Mouse (Mus musculus): Measurements from ENCODE around the gene Nfic.
A peak's percentile ranks its signal among the peaks of the same experiment; 100 is the strongest.

The Nfic gene

GRCm38 (mm10) chr10:81379809-81380378 is 75.5 kb downstream of the Nfic start:
- DNase-seq, result no peak

DNA sequence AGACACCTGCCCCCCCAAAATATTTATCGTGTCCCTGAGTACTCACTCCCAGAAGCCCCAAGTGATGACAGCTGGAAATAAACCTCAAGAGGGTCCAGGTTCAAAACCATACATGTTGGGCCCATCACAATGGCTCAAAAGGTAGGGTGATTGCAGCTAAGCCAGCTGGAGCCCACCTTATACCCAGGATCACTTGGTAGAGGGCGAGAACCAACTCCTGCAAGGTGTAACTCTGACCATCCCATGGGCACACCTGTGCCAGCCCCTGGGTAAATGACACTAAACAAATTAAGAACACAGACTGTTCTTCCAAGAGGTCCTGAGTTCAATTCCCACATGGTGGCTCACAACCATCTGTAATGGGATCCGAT is 76.3 kb downstream of the Nfic start:
- DNase-seq, result peak; percentile 95

- peak; percentile 100 for DNase-seq
Measured at GRCm38 (mm10) chr10:81378553-81379182, 76.8 kb downstream of the Nfic start.

DNA sequence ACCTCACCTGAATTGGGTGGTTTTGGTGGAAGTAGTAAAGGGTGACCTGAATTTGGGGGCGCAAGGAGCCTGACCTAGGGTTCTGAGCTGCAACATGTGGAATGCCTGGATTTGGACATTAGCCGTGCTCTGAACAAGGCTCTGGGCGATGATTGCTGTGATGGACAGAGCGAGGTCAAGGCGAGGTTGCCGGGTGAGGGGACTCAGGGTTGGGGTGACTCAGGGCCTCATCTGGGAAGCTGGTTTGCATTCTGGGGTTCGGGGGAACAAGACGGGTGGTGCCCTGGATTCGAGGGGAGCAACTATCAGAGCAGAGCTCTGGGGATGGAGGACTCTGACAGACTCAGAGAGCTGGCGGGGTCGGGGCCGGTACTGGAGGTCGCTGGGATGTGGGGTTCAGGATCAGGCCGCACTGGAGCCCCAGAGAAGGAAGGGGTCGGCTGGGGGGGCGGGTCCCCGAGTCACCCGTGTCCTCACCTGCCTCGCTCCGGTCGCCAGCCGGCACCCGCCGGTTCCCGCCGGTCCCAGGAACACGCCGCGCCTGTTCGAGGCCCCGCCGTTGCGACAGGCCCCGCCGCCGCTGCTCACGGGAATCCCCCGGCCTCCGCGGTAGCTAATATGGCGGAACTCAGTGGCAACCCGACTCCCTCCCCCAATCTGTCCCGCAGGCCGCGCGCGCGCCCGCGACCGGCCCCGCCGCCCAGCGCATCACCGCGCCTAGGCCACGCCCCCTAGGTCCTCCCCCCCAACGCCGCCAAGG is 77.5 kb downstream of the Nfic start, which contains the start of gene Fzr1:
TSS of gene Fzr1 (minus strand) at position 724 of the 760 bp plus-strand sequence.
- no peak for DNase-seq

- no peak for DNase-seq
Measured at GRCm38 (mm10) chr10:81377362-81377664, 78.1 kb downstream of the Nfic start.

DNA sequence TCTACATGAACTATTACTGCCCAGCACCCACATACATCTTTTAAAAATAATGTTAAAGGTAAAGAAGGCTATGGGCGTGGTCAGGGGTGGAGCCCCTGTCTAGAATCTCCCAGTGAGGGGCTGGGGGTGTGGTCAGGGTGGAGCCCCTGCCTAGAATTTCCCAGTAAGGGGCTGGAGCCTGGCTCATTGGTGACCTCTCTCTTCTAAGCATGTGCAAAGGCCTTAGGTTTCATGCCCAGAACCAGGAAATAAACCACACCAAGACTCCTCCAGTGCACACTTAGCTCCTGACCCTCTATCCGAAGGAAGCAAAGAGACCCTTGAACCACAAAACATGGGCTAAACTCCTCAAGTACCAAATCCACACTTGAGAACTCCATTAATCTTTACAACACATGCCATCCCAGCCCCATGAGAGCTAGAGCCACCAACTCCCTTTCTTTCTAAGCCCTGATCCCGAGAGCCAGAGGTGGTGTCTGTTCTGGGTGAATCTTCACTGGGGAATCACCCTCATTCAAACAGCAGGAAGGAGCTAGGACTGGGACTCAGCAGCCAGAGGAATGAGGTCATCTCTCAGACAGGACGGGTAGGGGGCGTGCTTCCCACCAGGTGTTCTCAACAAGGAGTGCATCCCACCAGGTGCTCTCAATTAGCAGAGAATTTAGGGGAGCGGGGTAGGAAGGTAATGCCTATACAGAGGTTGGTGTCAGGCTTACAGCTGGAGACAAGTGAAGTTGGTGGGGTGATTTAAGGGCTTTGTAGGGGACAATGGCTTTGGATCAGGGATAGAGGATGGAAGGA is 78.7 kb downstream of the Nfic start:
- DNase-seq, result peak; percentile 94

DNA sequence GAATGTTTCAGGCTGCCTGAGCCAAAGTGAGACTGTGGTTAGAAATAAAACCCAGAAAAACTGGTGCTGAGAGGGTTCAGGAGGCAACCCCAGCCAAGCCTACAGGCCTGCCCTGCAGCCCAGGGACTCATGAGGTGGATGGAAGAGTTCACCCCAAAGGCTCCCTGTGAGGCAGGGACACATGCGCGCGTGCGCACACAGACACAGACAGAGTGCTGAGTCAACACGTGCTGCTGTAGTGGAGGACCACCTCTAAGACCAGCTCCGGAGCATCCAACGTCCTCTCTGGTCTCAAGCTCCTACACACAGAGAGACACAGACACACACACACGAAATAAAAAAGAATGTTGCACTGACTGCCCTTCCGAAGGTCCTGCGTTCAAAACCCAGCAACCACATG is 80.1 kb downstream of the Nfic start:
- DNase-seq, result no peak

- DNase-seq, result no peak
Measured at GRCm38 (mm10) chr10:81367207-81367495, 88.3 kb downstream of the Nfic start.

GRCm38 (mm10) chr10:81366477-81367206 is 88.8 kb downstream of the Nfic start:
- DNase-seq, result no peak

- DNase-seq, result no peak
Measured at GRCm38 (mm10) chr10:81365672-81366476, 89.6 kb downstream of the Nfic start, which contains the start of gene 4930404N11Rik. Gene 4930404N11Rik, minus strand, starts transcription at chr10:81365816.

GRCm38 (mm10) chr10:81365073-81365472 is 90.4 kb downstream of the Nfic start:
- DNase-seq, result peak; percentile 96

GRCm38 (mm10) chr10:81364666-81365065 is 90.8 kb downstream of the Nfic start:
- DNase-seq, result peak; percentile 96

- DNase-seq, result peak; percentile 96
Measured at GRCm38 (mm10) chr10:81363436-81364346, 91.7 kb downstream of the Nfic start.

GRCm38 (mm10) chr10:81362336-81362949 is 93.0 kb downstream of the Nfic start:
- DNase-seq, result no peak

DNA sequence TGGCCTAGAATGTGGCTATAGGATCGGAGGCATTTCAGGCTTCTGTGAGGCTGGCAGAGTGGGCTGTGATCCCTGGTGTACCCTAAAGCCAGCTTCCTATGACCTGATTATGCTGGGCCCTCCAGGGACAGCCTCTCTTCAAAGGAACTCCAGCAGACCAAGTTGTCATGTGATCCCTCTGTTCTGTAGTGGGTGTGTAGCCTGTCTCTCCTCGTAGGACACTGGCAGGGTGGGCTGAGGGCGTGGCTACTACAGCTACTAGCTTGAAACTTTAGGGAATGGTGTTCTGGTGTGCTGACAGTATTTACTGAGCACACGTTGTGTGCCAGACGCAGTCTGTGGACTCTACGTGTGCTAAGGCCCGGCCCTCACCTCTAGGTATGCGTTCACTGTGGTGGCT is 94.7 kb downstream of the Nfic start:
- no peak for DNase-seq

GRCm38 (mm10) chr10:81358841-81359240 is 96.6 kb downstream of the Nfic start:
- no peak for DNase-seq

DNA sequence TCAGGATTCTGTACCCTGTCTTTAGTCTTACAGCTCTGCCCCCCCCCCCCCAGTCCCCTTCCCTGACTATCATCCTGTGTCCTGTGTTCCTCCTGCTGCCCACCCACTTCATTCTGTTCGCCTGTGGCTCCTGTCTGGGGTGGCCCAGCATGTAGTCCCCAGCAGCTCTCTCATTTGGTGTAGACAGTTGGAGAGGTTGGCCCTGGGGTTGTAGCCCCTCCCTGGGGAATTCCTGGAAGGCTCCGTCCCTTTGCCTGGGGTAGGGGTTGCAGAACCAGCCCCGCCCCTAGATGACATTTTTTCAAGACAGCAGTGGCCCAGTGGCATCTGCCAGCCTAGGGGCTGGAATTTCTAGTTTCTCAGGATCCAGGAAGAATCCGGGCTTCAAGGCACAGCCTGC is 97.2 kb downstream of the Nfic start:
- peak; percentile 94 for DNase-seq

DNA sequence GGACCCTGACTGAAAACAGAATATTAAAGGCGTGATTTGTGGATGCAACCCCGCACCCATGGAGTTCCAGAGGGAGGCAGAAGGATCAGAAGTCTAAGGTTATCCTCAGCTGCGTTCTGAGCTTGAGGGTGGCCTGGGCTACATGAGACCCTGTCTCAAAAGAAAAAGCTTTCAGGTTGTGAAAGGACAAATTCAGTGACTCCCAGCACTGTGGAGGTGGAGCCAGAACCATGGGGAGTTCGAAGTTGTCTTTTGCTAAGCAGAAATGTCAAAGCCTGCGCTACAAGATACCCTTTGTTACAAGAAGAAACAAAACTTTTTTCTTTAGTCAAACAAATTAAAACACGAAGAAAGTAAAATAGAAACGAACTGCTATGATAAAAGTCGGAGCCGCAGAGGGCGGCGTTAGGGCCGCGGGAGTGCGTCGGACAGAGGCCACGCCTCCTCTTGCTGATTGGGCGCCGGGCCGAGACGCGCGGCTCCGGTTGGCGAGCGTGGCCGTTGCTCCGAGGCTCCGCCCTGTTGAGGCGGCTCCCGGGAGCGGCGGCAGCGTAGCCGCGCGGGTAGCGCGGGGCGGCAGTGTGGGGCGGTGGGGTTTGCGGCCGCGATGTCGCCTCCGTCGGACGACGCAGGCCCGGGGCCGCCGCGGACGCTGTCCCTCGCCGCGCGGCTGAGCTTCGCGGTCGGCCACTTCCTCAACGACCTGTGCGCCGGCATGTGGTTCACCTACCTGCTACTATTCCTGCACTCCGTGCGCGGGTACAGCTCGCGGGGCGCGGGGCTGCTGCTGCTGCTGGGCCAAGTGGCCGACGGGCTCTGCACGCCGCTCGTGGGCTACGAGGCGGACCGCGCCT is 98.2 kb downstream of the Nfic start, which contains the start of gene Mfsd12:
TSS of gene Mfsd12 (plus strand) at position 501 of the 854 bp plus-strand sequence.
- peak; percentile 99 for DNase-seq

- peak; percentile 96 for DNase-seq
Measured at GRCm38 (mm10) chr10:81356352-81356990, 99.0 kb downstream of the Nfic start.
